Mouse (Mus musculus) testis, adult 2 months (tissue): ENCODE measurements around the gene Ccdc174.

ENCODE experiments used
- CTCF ChIP-seq: fragments of 200-500 bp; IDR thresholded peaks from 2 replicates; pipeline ENCODE4 v1.5.1; 2012; ENCODE audit warnings: low read depth, mild to moderate bottlenecking, inconsistent platforms, low read length, moderate library complexity; ENCODE audit not compliant: control insufficient read depth, insufficient read depth, insufficient replicate concordance
- POLR2A ChIP-seq: fragments of 200-500 bp; IDR thresholded peaks from 2 replicates; pipeline ENCODE4 v1.6.1; 2012; ENCODE audit warnings: low read depth, mild to moderate bottlenecking, inconsistent platforms, low read length, moderate library complexity; ENCODE audit not compliant: control insufficient read depth

DNA sequence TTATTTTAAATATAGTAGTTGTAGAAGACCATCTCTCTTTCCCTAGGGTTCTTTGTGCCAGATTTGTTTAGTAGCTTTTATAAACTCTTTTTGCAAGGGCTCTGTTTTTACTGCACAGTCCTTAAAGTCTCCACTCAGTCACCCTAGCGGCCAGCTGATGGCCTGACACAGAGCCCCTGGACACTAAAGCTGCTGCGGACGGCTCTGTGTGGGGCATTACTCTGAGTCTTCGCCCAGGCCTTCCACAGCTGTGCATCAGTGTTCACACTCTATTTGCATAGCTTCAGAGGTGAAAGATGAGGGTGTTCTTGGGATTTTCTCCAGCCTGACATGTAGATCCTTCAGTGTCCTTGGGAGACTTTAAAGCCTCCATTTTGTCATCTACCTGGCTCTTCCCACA, 60.6 kb downstream of the Ccdc174 start:
- TF ChIP-seq CTCF (no peak), POLR2A (no peak)
